Mouse (Mus musculus): ENCODE data around the gene Fbxo17.
"Not testable (repeated sequence)": the region's sequence is repeated elsewhere in the genome, so short reads cannot be mapped to it uniquely, and the experiment has no call there.

The Fbxo17 gene

DNA sequence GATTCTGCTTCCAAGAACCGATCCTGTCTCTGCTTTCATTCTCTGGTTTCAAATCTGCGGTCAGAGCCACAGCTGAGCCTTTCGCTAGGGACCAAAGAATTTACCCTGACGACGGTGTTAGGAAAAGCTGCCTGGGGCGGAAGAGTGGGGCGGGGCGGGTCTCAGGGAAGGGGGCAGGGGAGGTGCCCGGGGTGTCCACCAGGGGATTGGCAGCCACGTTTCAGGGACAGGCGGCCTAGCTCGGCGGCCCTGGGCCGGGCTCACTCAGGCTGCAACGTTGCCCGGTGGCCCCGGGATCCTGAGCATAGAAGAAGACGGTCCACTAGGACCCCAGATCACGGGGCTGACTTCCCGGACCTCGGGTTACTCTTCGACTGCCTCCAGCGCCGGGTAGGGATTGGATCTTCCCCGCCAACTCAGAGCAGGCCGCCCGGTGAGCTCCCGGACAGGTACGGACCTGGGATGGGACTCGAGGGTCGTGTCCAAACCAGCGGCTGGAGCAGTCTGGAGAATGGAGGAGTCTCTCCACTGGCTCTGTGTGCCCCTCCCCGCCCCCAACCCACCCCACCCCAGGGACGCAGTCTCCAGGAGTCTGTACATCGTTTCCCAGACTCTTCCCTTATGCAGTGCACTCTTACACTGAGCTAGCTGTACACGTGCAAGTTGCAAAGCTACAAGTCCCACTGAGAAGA, at the start of gene Fbxo17:
Fbxo17 (plus strand) TSS at position 215 of the 692 bp plus-strand sequence.
- DNase-seq (ENCODE audit: low spot score in 2 of 2): peak in 1 of 2 experiments; percentile 27

DNA sequence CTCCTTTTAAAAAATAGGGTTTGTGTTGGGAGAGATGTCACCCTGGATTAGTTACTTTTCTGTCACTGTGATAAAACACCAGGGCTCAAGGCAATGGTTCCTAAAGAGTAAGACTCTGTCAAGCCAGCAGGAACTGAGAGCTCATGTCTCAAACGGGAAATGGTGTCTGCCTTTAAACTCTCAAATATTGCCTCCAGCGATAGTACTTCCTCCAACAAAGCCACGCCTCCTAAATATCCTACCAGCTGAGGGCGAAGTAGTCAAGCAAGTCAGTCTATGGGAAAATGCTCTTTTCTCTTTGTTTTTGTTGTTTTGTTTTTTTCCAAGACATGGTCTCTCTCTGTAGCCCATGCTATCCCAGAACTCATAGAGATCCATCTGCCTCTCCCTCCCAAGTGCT, 45.4 kb upstream of the Fbxo17 start:
- DNase-seq (ENCODE audit: low spot score in 2 of 2): no peak

DNA sequence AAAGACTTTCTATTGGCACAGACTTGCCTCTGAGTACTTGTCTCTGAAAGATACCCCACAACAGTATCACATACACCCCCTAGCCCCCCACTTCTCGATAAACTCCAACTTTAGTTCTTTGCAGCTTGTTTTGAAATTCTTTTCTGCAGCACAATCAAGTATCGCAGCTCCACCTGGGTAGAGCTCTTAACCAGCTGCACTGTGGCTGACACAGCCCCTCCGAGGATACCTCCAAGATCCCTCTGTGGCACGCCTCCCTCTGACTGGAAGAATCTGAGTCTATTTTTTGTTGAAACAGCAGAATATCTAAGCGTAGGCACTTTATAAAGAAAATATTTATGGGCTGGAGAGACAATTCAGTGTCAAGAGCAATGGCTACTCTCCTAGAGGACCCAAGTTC, 44.3 kb upstream of the Fbxo17 start:
- no peak for DNase-seq (ENCODE audit: low spot score in 2 of 2)

DNA sequence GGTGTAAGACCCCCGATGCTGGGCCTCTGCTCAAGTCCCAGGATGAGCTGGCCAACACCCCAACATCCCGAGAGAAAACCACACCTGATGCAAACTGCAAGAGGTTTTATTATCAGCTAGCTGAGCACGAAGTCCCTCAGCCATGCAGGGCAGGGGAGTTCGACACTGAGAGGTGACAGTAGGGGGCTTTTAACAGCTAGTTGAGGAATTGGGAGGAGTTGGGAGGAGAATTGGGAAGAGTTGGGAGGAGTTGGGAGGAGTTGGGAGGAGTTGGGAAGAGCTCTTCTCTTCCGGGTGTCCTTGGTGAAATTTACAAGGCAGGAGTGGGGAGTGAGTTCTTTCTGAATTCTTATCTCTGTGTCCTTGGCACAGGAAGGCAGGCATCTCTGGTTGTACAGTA, 43.8 kb upstream of the Fbxo17 start:
- DNase-seq (ENCODE audit: low spot score in 2 of 2): not testable (repeated sequence)

DNA sequence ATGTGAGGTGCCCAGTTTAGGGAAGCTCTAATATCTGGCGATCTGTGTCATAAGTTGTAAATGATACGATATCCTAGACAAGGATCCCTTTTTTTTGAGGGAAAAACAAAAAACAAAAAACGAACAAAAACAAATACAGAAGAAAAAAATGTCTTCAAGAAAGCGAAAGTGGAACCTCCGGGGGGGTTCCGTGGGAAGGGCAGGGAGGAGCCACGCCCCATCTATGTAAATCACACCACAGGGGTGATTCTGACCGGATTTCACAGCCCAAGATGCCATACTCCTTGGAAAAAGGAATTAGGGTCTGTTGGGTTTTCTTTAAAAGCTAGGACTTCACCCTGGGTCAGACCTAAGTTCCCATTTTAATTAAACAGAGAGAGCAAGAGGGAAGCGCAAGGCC, 41.6 kb upstream of the Fbxo17 start:
- DNase-seq (ENCODE audit: low spot score in 2 of 2): no peak

DNA sequence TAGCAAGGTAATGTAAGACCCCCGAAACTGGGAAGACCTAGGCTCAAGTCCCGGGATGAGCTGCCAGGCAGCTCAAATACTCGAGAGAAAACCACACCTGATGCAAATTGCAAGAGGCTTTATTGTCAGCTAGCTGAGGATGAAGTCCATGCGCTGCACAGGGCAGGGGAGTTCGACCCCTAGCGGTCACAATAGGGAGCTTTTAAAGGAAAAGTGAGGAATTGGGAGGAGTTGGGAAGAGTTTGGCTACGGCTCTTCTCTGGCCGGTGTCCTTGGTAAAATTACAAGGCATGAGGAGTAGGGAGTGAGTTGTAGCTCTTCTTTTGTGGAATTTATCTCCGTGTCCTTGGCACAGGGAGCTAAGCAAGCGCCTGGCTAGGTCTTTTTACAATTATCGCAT, 40.9 kb upstream of the Fbxo17 start:
- peak in 1 of 2 experiments; percentile 12 for DNase-seq (ENCODE audit: low spot score in 2 of 2)

DNA sequence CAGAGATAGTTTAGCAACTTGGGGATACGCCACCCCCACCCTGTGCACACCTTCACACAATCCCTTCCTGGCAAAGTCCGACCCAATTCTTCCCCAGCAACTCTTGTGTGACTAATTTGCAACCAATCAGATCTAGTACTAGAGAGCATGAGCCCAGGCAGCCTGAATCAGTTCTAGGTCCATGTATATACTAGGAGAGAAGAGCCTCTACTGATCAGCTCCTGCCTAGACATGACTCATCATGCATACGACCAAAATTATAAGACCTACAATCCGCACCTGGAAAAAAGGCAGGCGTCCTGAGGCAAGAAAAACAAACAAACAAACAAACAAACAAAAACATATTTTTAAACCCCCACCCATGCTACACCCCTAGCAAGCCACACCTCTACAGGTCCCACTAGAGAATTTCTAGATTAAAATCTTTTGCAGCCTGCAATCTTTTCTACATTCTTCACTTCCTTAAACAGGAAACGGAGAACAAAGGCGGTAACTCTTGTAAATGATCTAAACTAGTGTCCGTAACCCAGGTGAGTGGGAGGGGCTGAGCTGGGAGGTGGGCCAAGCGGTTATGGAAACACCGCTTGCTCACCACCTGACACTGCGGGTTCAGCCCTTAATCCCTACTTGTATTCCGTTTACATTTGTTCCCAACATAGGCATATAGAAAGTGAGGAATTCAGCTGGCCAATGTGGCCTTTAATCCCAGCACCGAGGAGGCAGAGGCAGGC, 39.6 kb upstream of the Fbxo17 start:
- DNase-seq (ENCODE audit: low spot score in 2 of 2): no peak

DNA sequence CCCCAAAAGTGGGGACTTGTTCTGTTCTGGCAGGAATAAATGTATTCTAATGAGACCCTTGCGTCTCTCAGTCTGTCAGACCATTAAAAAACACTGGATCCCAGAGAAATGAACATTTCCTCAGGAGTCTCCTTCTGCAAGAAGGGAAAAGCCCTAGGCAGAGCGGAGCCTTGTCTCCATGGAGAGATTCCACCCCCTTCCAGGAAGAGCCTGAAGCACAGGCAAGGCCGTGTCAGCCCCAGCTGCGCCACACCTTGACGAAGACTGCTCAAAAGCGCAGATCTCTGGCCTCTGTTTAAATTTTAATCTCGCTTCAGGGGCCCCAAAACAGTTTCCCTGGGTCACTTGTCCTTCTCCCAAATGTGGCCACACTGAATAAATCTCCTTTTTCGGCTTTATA, 39.0 kb upstream of the Fbxo17 start:
- no peak for DNase-seq (ENCODE audit: low spot score in 2 of 2)

DNA sequence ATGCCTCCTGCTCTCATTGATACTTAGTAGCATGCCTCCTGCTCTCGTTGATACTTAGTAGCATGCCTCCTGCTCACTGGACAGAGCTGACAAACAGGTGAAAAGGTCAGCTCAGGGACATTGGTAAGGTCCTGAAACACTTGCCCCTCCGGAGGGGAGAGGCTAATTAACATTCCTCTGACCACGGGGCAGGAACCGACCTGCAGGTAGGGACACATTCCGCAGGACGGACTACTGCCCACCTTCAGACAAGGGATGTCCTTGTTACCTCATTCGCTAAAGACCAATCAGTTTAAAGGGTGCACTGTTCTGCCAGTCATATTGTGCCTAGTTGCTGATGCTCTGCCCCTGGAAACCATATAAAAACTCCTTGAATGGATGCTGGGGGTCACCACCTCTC, 25.5 kb upstream of the Fbxo17 start:
- no peak for DNase-seq (ENCODE audit: low spot score in 2 of 2)

DNA sequence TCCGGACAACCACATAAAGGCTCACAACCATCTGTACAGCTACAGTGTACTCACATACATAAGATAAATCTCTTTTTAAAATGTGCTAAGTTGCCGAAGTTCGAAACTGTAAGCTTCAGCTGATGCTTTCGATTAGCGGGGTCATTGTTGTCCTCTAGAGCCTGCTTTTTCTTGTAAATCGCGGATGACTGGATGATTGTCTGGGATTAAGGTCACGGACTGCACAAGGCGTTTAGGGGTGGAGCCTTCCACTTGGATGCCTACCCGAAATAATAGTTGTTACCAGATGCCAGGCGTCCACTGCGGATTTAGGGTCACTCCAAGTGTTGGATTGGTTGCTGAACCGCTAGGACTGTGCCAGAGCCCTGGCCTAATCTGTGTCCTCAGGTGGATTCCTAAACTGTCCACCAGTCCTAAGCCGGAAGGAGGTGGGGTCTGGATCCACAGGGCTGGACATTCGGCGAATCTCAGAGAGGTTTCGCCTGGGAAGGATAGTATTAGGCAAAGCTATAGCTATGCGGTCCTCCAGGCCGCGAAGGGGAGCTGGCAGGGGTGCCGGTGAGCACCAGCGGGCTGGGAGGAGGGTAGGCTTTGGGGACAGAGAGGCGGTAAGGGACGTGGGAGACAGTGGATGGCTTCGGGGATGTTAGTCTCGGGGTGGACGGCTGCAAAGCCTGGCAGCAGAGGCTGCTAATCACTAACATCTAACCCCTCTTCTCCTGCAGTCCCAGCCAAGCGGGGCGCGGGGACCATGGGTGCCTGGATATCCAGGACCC, 23.9 kb upstream of the Fbxo17 start, which contains the start of gene Fbxo27:
Fbxo27 (plus strand) TSS at position 305 of the 776 bp plus-strand sequence.
- no peak for DNase-seq (ENCODE audit: low spot score in 2 of 2)

DNA sequence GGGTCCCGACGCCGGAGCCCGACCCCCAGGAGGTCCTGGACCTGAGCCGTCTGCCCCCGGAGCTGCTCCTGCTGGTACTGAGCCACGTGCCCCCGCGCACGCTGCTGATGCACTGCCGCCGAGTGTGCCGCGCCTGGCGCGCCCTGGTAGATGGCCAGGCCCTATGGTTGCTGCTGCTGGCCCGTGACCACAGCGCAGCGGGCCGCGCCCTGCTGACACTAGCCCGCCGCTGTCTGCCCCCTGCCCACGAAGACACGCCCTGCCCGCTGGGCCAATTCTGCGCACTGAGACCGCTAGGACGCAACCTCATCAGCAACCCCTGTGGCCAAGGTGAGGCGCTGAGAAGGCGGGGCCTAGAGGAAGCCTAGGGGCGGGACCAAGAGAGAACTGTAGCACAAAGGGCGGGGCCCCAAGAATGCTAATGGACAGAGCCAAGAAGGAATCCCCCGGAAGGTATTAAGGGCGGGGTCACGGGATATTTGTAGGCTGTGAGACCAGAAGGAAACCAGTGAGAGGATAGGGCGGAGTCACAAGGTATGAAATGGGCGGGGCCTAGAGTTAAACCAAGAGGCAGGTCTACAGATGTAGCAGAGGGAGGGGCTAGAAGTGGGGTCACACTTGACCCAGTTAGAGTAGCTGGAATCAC, 23.2 kb upstream of the Fbxo17 start:
- peak; percentile 36 to 64 for DNase-seq (ENCODE audit: low spot score in 2 of 2)

DNA sequence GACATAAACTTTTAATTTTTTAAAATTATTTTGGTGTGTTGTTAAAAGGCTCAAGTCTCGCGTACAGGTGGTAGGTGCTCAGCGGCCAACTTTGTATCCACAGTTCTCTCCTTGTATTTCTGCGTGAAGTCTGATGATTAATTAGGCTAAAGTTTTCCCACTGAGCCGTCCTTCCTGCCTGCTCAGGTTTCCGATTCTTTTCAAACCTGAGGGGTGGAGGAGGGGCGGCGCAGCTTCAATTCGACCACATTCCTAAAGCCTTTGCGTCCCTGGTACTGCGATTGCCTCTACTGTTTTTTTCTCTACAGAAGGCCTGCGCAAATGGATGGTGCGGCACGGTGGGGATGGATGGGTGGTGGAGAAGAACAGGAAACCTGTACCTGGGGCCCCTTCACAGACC, 22.2 kb upstream of the Fbxo17 start:
- DNase-seq (ENCODE audit: low spot score in 2 of 2): peak in 1 of 2 experiments; percentile 3

DNA sequence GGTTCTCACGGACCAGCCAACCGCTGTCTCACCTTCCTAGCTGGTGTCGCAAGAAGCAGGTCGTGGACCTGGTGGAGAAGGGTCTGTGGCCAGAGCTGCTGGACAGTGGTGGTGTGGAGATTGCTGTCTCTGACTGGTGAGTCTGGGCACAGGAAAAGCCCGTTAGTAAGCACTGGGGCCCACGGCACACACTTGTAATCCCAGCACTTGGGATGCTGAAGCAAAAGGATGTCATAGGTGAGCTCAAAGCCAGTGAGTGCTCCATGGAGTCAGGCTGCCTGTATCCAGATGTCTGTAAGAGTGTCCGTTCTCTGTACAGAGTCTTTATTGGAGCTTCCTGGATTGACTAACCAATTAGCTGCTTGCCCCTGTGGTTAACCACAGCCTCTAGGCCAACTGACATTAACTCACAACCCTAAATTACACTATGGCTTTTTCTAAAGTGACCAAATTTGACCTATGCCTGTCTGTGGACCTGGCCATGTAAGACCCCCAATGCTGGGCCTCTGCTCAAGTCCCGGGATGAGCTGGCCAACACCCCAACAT, 21.6 kb upstream of the Fbxo17 start:
- DNase-seq (ENCODE audit: low spot score in 2 of 2): no peak

DNA sequence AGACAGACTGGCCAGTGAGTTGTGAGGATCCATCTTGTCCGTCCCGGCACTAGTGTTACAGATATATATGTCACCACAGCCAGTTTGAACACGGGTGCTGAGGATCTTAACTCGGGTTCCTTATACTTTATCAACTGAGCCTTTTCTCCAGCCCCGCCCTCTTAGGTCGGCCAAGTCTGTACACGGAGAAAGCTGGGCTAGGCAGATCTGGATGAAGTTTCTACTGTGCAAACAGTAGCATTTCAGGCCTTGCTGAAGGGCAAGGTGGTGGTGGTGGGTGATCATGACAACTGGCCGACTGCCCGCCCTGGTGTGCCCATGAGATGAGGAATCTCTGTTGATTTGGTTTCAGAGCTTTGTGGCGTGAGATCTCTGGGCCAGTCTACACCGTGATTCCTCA, 19.3 kb upstream of the Fbxo17 start:
- DNase-seq (ENCODE audit: low spot score in 2 of 2): no peak

DNA sequence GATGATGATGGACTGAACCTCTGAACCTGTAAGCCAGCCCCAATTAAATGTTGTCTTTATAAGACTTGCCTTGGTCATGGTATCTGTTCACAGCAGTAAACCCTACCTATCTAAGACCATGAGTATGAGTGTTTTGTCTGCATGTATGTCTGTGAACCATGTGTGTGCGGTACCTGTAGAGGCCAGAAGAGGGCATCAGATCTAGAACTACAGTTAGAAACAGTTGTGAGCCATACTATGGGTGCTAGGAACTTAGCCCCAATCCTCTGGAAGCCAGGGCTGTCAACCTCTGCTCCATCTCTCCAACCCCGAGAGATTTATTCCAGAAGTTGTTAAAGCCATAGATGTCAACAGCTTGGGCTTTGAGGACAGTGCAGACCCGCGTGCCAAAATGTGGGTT, 16.3 kb upstream of the Fbxo17 start:
- no peak for DNase-seq (ENCODE audit: low spot score in 2 of 2)

DNA sequence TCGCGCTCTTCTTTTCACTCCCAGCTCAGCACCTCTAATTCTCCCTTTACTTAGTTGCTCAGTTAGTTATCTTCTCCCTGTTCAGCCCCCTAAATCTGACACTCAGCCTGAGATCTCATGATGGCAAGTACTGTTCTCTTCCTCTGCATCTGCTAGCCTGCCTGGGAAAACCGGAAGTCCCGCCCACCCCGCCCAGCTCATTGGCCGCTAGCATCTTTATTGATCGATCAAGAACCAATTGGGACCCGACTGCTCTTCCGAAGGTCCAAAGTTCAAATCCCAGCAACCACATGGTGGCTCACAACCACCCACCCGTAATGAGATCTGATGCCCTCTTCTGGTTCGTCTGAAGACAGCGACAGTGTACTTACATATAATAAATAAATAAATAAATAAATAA, 15.3 kb upstream of the Fbxo17 start:
- not testable (repeated sequence) for DNase-seq (ENCODE audit: low spot score in 2 of 2)

DNA sequence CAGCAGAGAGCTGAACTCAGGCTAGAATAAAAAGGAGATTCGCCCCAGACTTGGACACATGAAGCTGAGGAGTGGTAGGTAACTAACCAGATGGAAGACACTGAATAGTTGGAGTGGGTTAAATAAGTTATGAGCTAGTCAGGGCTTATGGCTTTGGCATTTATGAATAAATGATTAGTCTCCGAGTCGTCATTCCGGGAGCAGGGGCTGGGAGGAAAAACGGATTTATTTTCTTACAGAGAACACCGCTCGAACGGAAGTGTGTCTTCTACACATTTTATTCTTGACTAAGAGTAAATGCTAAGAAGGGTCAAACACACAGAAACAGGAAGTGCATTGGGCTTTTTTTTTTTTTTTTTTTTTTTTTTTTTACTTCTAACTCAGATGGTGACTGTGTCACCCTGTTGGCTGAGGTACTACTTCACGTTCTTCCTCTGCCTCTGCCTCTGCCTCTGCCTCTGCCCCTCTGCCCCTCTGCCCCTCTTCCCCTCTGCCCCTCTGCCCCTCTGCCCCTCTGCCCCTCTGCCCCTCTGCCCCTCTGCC, 13.9 kb upstream of the Fbxo17 start:
- DNase-seq (ENCODE audit: low spot score in 2 of 2): no peak

DNA sequence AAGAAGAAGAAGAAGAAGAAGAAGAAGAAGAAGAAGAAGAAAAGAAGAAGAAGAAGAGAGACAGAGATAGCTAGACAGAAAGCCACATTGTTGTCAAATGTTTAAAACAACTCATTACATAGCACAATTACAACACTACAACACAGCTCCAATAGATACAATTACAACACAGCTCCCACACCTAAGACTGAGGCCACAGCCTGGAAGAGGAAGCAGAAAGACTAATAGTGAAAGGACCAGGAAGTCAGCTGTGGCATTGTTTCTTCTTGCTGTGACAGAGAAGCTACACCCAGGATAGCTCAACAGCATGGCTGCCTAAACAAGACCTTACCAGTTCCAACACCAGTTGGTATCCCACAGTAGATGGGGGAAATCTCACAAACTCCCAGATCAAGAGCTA, 7.2 kb upstream of the Fbxo17 start:
- no peak for DNase-seq (ENCODE audit: low spot score in 2 of 2)

DNA sequence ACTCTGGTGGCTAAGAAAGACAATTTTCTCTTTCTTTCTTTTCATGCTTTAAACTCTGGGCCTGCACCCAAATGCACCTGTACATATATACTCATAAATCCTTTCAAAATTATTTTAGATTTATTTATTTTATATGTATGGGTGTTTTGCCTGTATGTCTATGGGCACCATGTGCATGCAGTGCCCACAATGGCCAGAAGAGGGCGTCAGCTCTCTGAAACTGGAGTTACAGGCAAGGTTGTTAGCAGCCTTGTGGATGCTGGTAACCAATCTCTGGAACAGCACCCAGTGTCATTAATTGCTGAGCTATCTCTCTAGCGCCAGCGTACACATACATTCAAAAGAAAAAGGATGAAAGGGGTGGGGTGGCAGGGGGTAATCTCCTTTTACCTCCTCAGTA, 5.6 kb upstream of the Fbxo17 start:
- no peak for DNase-seq (ENCODE audit: low spot score in 2 of 2)

DNA sequence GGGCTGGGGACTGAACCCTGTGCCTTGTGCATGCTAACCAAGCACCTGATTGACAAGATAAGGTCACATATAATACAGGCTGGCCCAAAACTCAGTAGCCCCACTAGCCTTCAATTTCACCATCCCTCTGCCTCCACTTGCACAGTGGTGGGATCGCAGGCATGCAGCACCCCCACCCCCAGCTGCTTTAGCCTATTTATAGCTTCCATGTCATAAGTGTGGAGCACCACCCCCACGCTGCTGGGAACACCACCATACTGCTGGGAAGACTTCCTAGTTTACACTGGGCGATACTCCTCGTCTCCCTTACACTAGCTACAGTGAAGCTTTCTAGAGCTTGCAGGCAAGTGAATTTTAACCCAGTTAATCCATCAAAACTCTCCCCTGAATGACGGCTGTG, 1.9 kb upstream of the Fbxo17 start:
- no peak for DNase-seq (ENCODE audit: low spot score in 2 of 2)

DNA sequence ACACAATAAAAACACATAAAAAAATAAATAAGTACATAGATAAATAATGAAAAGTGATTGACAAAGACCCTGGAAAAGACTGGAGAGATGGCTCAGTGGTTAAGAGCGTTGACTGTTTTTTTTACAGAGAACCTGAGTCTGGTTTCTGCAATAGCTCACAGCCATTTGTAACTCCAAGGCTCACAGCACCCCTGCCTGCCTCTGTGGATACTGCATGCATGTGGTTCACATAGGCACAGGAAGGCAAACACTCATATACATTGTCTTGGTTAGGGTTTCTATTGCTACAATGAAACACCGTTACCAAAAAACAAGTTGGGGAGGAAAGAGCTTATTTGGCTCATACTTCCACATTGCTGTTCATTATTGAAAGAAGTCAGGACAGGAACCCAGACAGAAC, 1.0 kb upstream of the Fbxo17 start:
- DNase-seq (ENCODE audit: low spot score in 2 of 2): no peak

DNA sequence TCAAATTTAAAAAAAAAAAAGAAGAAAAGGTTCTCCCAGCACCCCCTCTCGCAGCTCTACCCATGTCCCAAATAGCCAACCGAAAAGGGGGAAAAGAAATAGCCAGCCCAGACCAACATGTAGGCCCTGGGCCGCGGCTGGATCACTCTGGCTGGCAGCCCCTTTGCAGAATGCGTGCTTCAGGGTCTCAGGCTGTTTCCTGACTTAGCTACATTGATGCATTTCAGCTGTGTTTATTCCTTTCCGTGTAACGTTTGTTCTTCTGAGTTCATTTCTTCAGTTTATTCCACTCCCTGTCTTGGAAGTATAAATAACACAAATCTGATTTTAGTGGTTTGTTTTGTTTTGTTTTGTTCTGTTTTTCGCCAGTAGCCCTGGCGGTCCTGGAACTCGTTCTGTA, 1.1 kb downstream of the Fbxo17 start:
- DNase-seq (ENCODE audit: low spot score in 2 of 2): no peak

All from cerebellum, postnatal 4 days (tissue).